Comparison of ENCODE assay signal across 30 mouse cellular contexts in the genomic region with DNA sequence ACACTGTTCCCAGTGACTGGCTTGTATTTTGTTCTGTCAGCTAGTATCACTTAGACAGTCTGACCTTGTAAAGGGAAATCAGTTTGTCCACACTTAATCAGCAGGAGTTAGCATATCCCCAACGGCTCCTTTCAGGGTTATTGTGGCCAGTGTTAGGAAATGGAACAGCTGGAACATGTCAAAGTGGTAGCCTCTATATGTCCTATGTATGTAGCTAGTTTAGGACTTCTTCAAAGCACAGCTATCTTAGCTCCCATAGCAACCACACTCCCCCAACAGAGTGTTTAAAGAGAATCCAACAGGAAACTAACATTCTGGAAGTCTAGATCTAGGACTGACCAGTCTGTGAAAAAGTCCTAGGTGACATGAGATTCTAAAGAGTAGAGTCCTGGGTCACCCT.
DNase-seq lines count a peak whose midpoint lies in the region; ATAC-seq lines count a peak whose summit lies in the region.
"Had no signal": no experiment of that assay in that cellular context is flagged by ENCODE, and none has a peak within 500 bp of the region (broad histone marks: within the 10 kb centered on the region; RNA-seq: fewer than 3 reads in every experiment).

No protein-coding gene starts in this region.

- no peak overlapping the region for H3K4me2 ChIP-seq in heart, embryonic 12.5 days
- H3K4me2 ChIP-seq in kidney, embryonic 14.5 days (replicated peaks; ENCODE audit: low read depth, low read length) = no peak overlapping the region
- H3K4me2 ChIP-seq in lung, embryonic 15.5 days = no peak overlapping the region
- H3K4me2 ChIP-seq in stomach, embryonic 16.5 days (ENCODE audit: low read depth, low read length) = no peak overlapping the region
- H3K4me2 ChIP-seq: hindbrain, embryonic 12.5 days; limb, embryonic 13.5 days; liver, embryonic 11.5 days; midbrain, embryonic 15.5 days; neural tube, embryonic 15.5 days; stomach, embryonic 15.5 days had no signal

- no peaks in the 10 kb centered on the region for H3K36me3 ChIP-seq in heart, embryonic 12.5 days
- H3K36me3 ChIP-seq in heart, embryonic 10.5 days = no peaks in the 10 kb centered on the region
- no peaks in the 10 kb centered on the region for H3K36me3 ChIP-seq in kidney, embryonic 14.5 days (ENCODE audit: control insufficient read depth, insufficient read depth, low read length)
- H3K36me3 ChIP-seq in lung, embryonic 15.5 days = no peaks in the 10 kb centered on the region
- no peaks in the 10 kb centered on the region for H3K36me3 ChIP-seq in stomach, embryonic 16.5 days (ENCODE audit: control insufficient read depth, insufficient read depth, low read length)
- H3K36me3 ChIP-seq: G1E; hindbrain, embryonic 12.5 days; limb, embryonic 13.5 days; midbrain, embryonic 10.5 days; midbrain, embryonic 15.5 days; neural tube, embryonic 15.5 days; stomach, embryonic 15.5 days had no signal

- WGBS in heart, embryonic 12.5 days = 16% methylated on average over 1 of the region's 1 CpGs
- WGBS in heart, embryonic 10.5 days = 30% methylated on average over 1 of the region's 1 CpGs
- 31% methylated on average over 1 of the region's 1 CpGs for WGBS in kidney, embryonic 14.5 days
- 13% methylated on average over 1 of the region's 1 CpGs for WGBS in lung, embryonic 15.5 days
- 19% methylated on average over 1 of the region's 1 CpGs for WGBS in stomach, embryonic 16.5 days

- H3K9me3 ChIP-seq in heart, embryonic 12.5 days (replicated peaks) = peaks cover 14% of the 10 kb centered on the region; the same call in 1 of the 2 replicates
- no peaks in the 10 kb centered on the region for H3K9me3 ChIP-seq in heart, embryonic 10.5 days
- no peaks in the 10 kb centered on the region for H3K9me3 ChIP-seq in kidney, embryonic 14.5 days (ENCODE audit: control insufficient read depth, low read length)
- no peaks in the 10 kb centered on the region for H3K9me3 ChIP-seq in lung, embryonic 15.5 days
- H3K9me3 ChIP-seq in stomach, embryonic 16.5 days (replicated peaks; ENCODE audit: control insufficient read depth, low read length) = no peaks in the 10 kb centered on the region
- H3K9me3 ChIP-seq: G1E; hindbrain, embryonic 12.5 days; limb, embryonic 13.5 days; midbrain, embryonic 15.5 days; neural tube, embryonic 15.5 days; stomach, embryonic 15.5 days had no signal

- DNase-seq in heart, embryonic 10.5 days (ENCODE audit: low spot score) = no peak
- DNase-seq in kidney, postnatal 4 days = no peak
- DNase-seq in lung, postnatal 36 days = no peak
- DNase-seq: adrenal gland, adult 8-10 months; cerebellum, adult 2 months; cerebellum, postnatal 14 days; gastrocnemius, adult 2 months; gastrocnemius, postnatal 36 days; heart, adult 18-20 months; heart, postnatal 10 days; kidney, adult 18-20 months; kidney, postnatal 25 days; retina, postnatal 1 day; right cerebral cortex, postnatal 14 days; thymus, adult 18-20 months; thymus, postnatal 25 days had no signal

- peaks cover 12% of the 10 kb centered on the region for H3K4me1 ChIP-seq in heart, embryonic 12.5 days (replicated peaks)
- no peaks in the 10 kb centered on the region for H3K4me1 ChIP-seq in heart, embryonic 10.5 days
- no peaks in the 10 kb centered on the region for H3K4me1 ChIP-seq in kidney, embryonic 14.5 days (ENCODE audit: control insufficient read depth, insufficient read depth, low read length)
- H3K4me1 ChIP-seq in lung, embryonic 15.5 days = peaks cover 25% of the 10 kb centered on the region
- H3K4me1 ChIP-seq in stomach, embryonic 16.5 days (ENCODE audit: control insufficient read depth, insufficient read depth, low read length) = peaks cover 4% of the 10 kb centered on the region; the same call in 1 of the 2 replicates
- H3K4me1 ChIP-seq: hindbrain, embryonic 12.5 days; midbrain, embryonic 10.5 days; midbrain, embryonic 15.5 days; neural tube, embryonic 15.5 days had no signal

- no peaks in the 10 kb centered on the region for H3K27me3 ChIP-seq in heart, embryonic 12.5 days (replicated peaks)
- H3K27me3 ChIP-seq in heart, embryonic 10.5 days (ENCODE audit: insufficient read depth, poor library complexity, severe bottlenecking) = no peaks in the 10 kb centered on the region
- H3K27me3 ChIP-seq in kidney, embryonic 14.5 days (ENCODE audit: control insufficient read depth, insufficient read depth, low read length) = no peaks in the 10 kb centered on the region
- H3K27me3 ChIP-seq in lung, embryonic 15.5 days = no peaks in the 10 kb centered on the region
- H3K27me3 ChIP-seq in stomach, embryonic 16.5 days (ENCODE audit: control insufficient read depth, insufficient read depth, low read length) = no peaks in the 10 kb centered on the region
- H3K27me3 ChIP-seq: hindbrain, embryonic 12.5 days; limb, embryonic 13.5 days; midbrain, embryonic 15.5 days; neural tube, embryonic 15.5 days; stomach, embryonic 15.5 days had no signal

- 0 out of 2 replicates have a peak overlapping the region, but pooled peaks have one; percentile 30 for H3K27ac ChIP-seq in heart, embryonic 12.5 days (ENCODE audit: poor library complexity, severe bottlenecking)
- no peak overlapping the region for H3K27ac ChIP-seq in heart, embryonic 10.5 days
- peak overlapping the region; percentile 0; the same call in 1 of the 2 replicates for H3K27ac ChIP-seq in kidney, embryonic 14.5 days (ENCODE audit: low read depth, low read length)
- H3K27ac ChIP-seq in lung, embryonic 15.5 days = peak overlapping the region; percentile 59
- H3K27ac ChIP-seq in stomach, embryonic 16.5 days (ENCODE audit: low read length) = no peak overlapping the region; the same call in 1 of the 2 replicates
- H3K27ac ChIP-seq: gastrocnemius, adult 2 months; hindbrain, embryonic 12.5 days; limb, embryonic 13.5 days; midbrain, embryonic 10.5 days; midbrain, embryonic 15.5 days; neural tube, embryonic 15.5 days; stomach, embryonic 15.5 days had no signal

- no peak overlapping the region for H3K9ac ChIP-seq in heart, embryonic 12.5 days
- no peak overlapping the region for H3K9ac ChIP-seq in kidney, embryonic 14.5 days (ENCODE audit: low read depth, low read length)
- no peak overlapping the region for H3K9ac ChIP-seq in lung, embryonic 15.5 days
- H3K9ac ChIP-seq in stomach, embryonic 16.5 days (ENCODE audit: low read length) = no peak overlapping the region
- H3K9ac ChIP-seq: hindbrain, embryonic 12.5 days; limb, embryonic 13.5 days; midbrain, embryonic 15.5 days; neural tube, embryonic 15.5 days; stomach, embryonic 15.5 days had no signal

- peak; percentile 63; the same call in 1 of the 2 replicates for ATAC-seq in heart, embryonic 12.5 days (ENCODE audit: insufficient number of reproducible peaks, low FRiP score)
- ATAC-seq in kidney, embryonic 14.5 days (ENCODE audit: low FRiP score, low TSS enrichment) = peak; percentile 52; the same call in 1 of the 2 replicates
- peak; percentile 94 for ATAC-seq in lung, embryonic 15.5 days (ENCODE audit: borderline replicate concordance, extremely low read depth, low FRiP score, low TSS enrichment)
- 0 out of 2 replicates have a peak, but pooled peaks have one; percentile 48 for ATAC-seq in stomach, embryonic 16.5 days (ENCODE audit: insufficient read depth, low FRiP score)
- ATAC-seq: forebrain, embryonic 16.5 days; midbrain, embryonic 15.5 days had no signal

- no peak overlapping the region for H3K4me3 ChIP-seq in heart, embryonic 12.5 days
- H3K4me3 ChIP-seq in heart, embryonic 10.5 days = no peak overlapping the region
- H3K4me3 ChIP-seq in kidney, embryonic 14.5 days (ENCODE audit: low read length) = no peak overlapping the region
- H3K4me3 ChIP-seq in lung, embryonic 15.5 days = no peak overlapping the region
- no peak overlapping the region for H3K4me3 ChIP-seq in stomach, embryonic 16.5 days (replicated peaks; ENCODE audit: low read length)
- H3K4me3 ChIP-seq: erythroblast, embryonic 14.5 days; gastrocnemius, adult 2 months; hindbrain, embryonic 12.5 days; limb, embryonic 13.5 days; midbrain, embryonic 10.5 days; midbrain, embryonic 15.5 days; neural tube, embryonic 15.5 days; stomach, embryonic 15.5 days had no signal

Comparison
In these comparisons a context has a peak if more than half of its experiments do, and no peak if none do; other contexts are left out.
1. H3K27ac ChIP-seq: peak in heart, embryonic 12.5 days (single experiment), kidney, embryonic 14.5 days (single experiment) and lung, embryonic 15.5 days (single experiment); none in heart, embryonic 10.5 days (single experiment) and stomach, embryonic 16.5 days (single experiment).
2. Peak in every context shown above with its lines, with median percentiles within 50 percentile points of each other: ATAC-seq.